Mouse (Mus musculus): ENCODE measurements around the gene Matn4. TPM values are rescaled to one million over a fixed set of nuclear protein-coding genes. Genes with fewer than 3 reads are reported as not detected.

Gene Matn4
- polyA plus RNA-seq (2012; ENCODE audit: insufficient read depth, insufficient read length, missing spikeins), result 0.52 TPM in 1 of 2 replicates, not detected in the other

- Histone ChIP-seq H3K4me1 (ENCODE audit: control insufficient read depth, insufficient read depth, insufficient read length, low read length) (no peaks in the 10 kb centered on the region; the same call in 1 of the 2 replicates), H3K27ac (replicated peaks; ENCODE audit: low read depth, low read length) (no peak within 1 kb of the TSS)
Measured at GRCm38 (mm10) chr2:164405060-164405459, at the start of gene Matn4. TSS of gene Matn4 (minus strand) at chr2:164405160.

GRCm38 (mm10) chr2:164453887-164454500 lies 49.0 kb upstream of the Matn4 start:
- Histone ChIP-seq H3K4me3 (ENCODE audit: insufficient read depth, low read depth, low read length) (no peak overlapping the region), H3K4me1 (ENCODE audit: control insufficient read depth, insufficient read depth, insufficient read length, low read length) (peaks cover 9% of the 10 kb centered on the region; the same call in 1 of the 2 replicates), H3K27ac (replicated peaks; ENCODE audit: low read depth, low read length) (no peak overlapping the region)

More at GRCm38 (mm10) chr2:164405060-164405459, at the start of gene Matn4:
- peak within 1 kb of the TSS; percentile 31 for H3K4me3 ChIP-seq (ENCODE audit: insufficient read depth, low read depth, low read length)

GRCm38 (mm10) chr2:164453047-164453757 lies 48.2 kb upstream of the Matn4 start:
- Histone ChIP-seq H3K4me1 (ENCODE audit: control insufficient read depth, insufficient read depth, insufficient read length, low read length) (peaks cover 9% of the 10 kb centered on the region; the same call in 1 of the 2 replicates), H3K4me3 (ENCODE audit: insufficient read depth, low read depth, low read length) (no peak overlapping the region), H3K27ac (replicated peaks; ENCODE audit: low read depth, low read length) (no peak overlapping the region)

- Histone ChIP-seq H3K4me1 (ENCODE audit: control insufficient read depth, insufficient read depth, insufficient read length, low read length) (peaks cover 9% of the 10 kb centered on the region; the same call in 1 of the 2 replicates), H3K27ac (replicated peaks; ENCODE audit: low read depth, low read length) (no peak overlapping the region), H3K4me3 (ENCODE audit: insufficient read depth, low read depth, low read length) (no peak overlapping the region)
Measured at GRCm38 (mm10) chr2:164452000-164452676, 47.2 kb upstream of the Matn4 start.

- Histone ChIP-seq H3K4me1 (ENCODE audit: control insufficient read depth, insufficient read depth, insufficient read length, low read length) (no peaks in the 10 kb centered on the region), H3K4me3 (ENCODE audit: insufficient read depth, low read depth, low read length) (no peak overlapping the region), H3K27ac (replicated peaks; ENCODE audit: low read depth, low read length) (no peak overlapping the region)
Measured at GRCm38 (mm10) chr2:164449341-164450042, 44.5 kb upstream of the Matn4 start.

GRCm38 (mm10) chr2:164448921-164449320 lies 44.0 kb upstream of the Matn4 start:
- H3K4me1 ChIP-seq (ENCODE audit: control insufficient read depth, insufficient read depth, insufficient read length, low read length), result no peaks in the 10 kb centered on the region
- H3K4me3 ChIP-seq (ENCODE audit: insufficient read depth, low read depth, low read length), result no peak overlapping the region
- H3K27ac ChIP-seq (replicated peaks; ENCODE audit: low read depth, low read length), result no peak overlapping the region

GRCm38 (mm10) chr2:164448140-164448539 lies 43.2 kb upstream of the Matn4 start:
- Histone ChIP-seq H3K27ac (replicated peaks; ENCODE audit: low read depth, low read length) (no peak overlapping the region), H3K4me1 (ENCODE audit: control insufficient read depth, insufficient read depth, insufficient read length, low read length) (no peaks in the 10 kb centered on the region), H3K4me3 (ENCODE audit: insufficient read depth, low read depth, low read length) (no peak overlapping the region)

- Histone ChIP-seq H3K27ac (replicated peaks; ENCODE audit: low read depth, low read length) (no peak overlapping the region), H3K4me3 (ENCODE audit: insufficient read depth, low read depth, low read length) (no peak overlapping the region), H3K4me1 (ENCODE audit: control insufficient read depth, insufficient read depth, insufficient read length, low read length) (peaks cover 6% of the 10 kb centered on the region)
Measured at GRCm38 (mm10) chr2:164446086-164446469, 41.1 kb upstream of the Matn4 start.

- H3K4me3 ChIP-seq (ENCODE audit: insufficient read depth, low read depth, low read length), result no peak overlapping the region
- H3K27ac ChIP-seq (replicated peaks; ENCODE audit: low read depth, low read length), result no peak overlapping the region
- peaks cover 7% of the 10 kb centered on the region for H3K4me1 ChIP-seq (ENCODE audit: control insufficient read depth, insufficient read depth, insufficient read length, low read length)
Measured at GRCm38 (mm10) chr2:164445399-164446085, 40.6 kb upstream of the Matn4 start.

GRCm38 (mm10) chr2:164444701-164445100 lies 39.7 kb upstream of the Matn4 start:
- Histone ChIP-seq H3K4me3 (ENCODE audit: insufficient read depth, low read depth, low read length) (no peak overlapping the region), H3K4me1 (ENCODE audit: control insufficient read depth, insufficient read depth, insufficient read length, low read length) (peaks cover 12% of the 10 kb centered on the region), H3K27ac (replicated peaks; ENCODE audit: low read depth, low read length) (no peak overlapping the region)

GRCm38 (mm10) chr2:164443460-164444000 lies 38.6 kb upstream of the Matn4 start, which contains the start of gene Sdc4:
TSS of gene Sdc4 (minus strand) at chr2:164443887.
- H3K4me3 ChIP-seq (ENCODE audit: insufficient read depth, low read depth, low read length), result peak within 1 kb of the TSS; percentile 89
- H3K4me1 ChIP-seq (ENCODE audit: control insufficient read depth, insufficient read depth, insufficient read length, low read length), result peaks cover 20% of the 10 kb centered on the region
- peak within 1 kb of the TSS; percentile 95 for H3K27ac ChIP-seq (replicated peaks; ENCODE audit: low read depth, low read length)

GRCm38 (mm10) chr2:164443051-164443437 lies 38.1 kb upstream of the Matn4 start:
- Histone ChIP-seq H3K27ac (replicated peaks; ENCODE audit: low read depth, low read length) (peak overlapping the region; percentile 95), H3K4me1 (ENCODE audit: control insufficient read depth, insufficient read depth, insufficient read length, low read length) (peaks cover 23% of the 10 kb centered on the region), H3K4me3 (ENCODE audit: insufficient read depth, low read depth, low read length) (peak overlapping the region; percentile 89)

- Histone ChIP-seq H3K27ac (replicated peaks; ENCODE audit: low read depth, low read length) (peak overlapping the region; percentile 95), H3K4me1 (ENCODE audit: control insufficient read depth, insufficient read depth, insufficient read length, low read length) (peaks cover 23% of the 10 kb centered on the region)
Measured at GRCm38 (mm10) chr2:164442315-164443050, 37.5 kb upstream of the Matn4 start.

More at GRCm38 (mm10) chr2:164442315-164443050, 37.5 kb upstream of the Matn4 start:
- H3K4me3 ChIP-seq (ENCODE audit: insufficient read depth, low read depth, low read length), result peak overlapping the region; percentile 89

Measured in brown adipose tissue, adult 24 weeks (tissue).